Mouse (Mus musculus) right cerebral cortex, postnatal 4 days (tissue): ENCODE measurements around the gene Sctr.

Experiments used
- DNase-seq: peaks from one replicate; pipeline ENCODE4 v3.0.0-alpha.2; 2022

Sctr gene

GRCm38 (mm10) chr1:120071133-120071532, 64.4 kb downstream of the Sctr start:
- DNase-seq = no peak

- peak; percentile 24 for DNase-seq
These were observed 66.2 kb downstream of the Sctr start for GRCm38 (mm10) chr1:120072900-120073299.

DNA sequence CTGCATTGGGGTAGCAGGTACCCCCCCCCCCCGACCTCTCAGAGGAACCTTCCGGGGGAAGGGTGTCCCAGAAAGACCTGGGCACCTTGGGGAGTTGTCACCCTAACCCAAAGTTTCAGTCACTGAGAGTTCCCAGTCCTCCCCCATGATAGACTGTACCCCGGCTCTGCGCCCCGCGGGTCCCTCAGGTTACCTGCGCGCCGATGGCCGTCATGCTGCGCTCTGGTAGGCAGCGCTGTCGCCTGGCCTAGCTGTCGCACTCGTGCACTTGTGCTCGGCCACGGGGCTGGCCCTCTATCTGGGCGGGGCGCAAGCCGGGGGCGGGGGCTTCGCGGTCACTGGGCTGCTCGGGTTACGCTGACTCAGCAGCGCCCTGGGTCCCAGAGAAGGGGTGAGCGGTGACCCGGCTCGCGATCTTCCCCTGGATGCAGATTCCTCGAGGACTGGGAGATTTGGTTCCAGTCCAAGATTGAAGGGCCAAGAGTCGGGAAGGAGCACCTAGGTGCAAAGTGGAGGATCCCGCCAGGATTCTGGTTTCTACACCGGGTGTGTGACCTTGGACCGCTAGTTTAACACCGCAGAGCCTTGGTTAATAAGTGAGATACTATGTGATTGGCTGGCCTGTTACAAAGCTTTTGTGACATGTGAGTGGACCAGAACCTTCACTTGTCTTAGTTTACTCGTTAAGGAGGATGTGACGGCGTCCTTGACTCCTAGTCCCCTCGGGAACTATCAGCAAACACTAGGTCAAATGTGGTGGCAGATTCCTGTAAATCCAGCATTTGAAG, 67.0 kb downstream of the Sctr start, which contains the start of gene Tmem37:
Gene Tmem37, minus strand, starts transcription at position 556 of the 788 bp plus-strand sequence.
- DNase-seq = peak; percentile 34

DNA sequence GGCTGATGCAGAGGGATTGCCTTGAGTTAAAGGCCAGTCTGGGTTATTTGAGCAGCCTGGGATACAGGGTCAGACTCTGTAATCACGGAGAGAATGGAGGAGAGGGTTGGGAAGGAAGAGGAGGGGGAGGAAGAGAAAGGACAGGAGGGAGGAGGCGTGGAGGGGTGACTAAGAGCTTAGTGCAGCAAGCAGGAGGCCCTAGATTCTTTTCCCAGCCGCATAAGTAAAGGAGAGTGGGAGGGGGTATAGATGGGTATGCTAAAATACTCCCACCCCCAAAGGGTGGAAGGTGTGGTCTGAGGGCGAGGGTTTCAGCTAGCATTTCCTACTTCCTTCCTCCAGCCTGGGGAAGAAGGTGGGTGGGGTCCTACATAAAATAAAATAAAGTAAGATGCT, 67.6 kb downstream of the Sctr start:
- DNase-seq = no peak

DNA sequence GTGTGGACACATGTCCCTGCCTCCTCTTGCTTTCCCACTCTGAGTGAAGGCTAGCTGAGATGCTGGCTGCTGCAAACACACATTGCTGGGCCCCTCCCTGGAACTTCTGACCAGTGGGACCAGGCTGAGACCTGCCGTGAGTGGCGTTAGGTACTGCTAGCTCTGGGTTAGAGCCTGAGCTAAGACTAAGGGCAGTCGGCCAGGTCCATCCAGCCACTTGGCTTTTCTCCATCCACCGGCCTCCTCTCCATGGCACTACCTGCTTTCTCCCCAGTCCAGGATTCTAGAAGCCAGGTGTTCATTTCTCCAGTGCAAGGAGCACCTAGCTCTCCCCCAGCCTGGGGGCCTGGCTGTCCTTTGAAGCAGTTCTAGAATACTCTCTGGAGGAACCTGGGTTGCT, 68.2 kb downstream of the Sctr start:
- DNase-seq = no peak

- DNase-seq = no peak
These were observed 68.8 kb downstream of the Sctr start for GRCm38 (mm10) chr1:120075507-120075906.

DNA sequence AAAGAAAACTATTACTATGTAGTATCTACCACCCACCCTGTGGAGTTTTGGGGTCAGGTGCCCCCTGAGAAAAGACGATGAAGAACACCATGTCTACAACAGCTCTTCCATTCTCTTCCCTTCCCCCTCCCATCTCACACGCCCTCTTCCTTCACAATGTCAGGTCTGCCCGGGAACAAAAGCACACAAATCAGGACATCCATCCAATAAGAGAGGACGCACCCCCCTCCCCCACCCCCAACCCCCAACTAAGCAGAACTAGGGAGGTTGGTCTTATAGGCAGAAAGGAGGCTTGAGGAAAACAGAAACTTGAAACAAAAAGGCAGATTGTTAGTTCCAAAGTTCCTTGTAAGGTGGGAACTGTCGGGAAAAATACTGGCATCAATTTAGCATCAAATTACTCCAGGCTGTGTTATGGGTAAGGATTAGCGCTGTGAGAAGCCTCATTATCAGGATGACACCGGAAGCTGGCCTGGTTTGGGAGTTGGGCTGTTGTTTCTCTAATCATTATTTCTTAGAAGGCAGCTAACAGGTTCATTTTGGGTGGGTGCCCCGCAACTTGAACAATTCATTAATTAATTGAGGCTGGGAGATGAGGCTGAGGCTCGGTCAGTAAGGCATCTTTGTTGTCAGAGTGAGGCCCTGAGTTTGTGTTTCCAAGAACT, 71.2 kb downstream of the Sctr start:
- no peak for DNase-seq

DNA sequence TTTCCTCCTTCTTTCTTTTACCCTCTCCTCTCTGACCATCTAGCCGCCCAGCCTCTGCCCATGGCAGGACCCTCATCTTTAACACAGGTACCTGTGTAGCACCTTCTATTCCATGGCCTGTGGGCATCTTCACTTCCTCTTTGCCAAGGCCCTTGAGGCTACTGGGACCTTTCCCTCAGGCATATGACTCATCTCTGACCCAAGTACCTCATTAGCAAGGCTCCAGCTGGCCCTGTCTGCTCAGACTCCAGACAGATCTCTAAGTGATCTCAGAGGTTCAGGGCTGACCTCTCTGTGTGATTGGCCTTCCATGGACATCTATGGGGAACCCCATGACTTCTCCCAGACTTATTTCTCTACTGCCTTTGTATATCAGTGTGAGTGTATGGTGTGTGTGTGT, 73.9 kb downstream of the Sctr start:
- DNase-seq = no peak

GRCm38 (mm10) chr1:120082957-120083585, 76.4 kb downstream of the Sctr start:
- no peak for DNase-seq

DNA sequence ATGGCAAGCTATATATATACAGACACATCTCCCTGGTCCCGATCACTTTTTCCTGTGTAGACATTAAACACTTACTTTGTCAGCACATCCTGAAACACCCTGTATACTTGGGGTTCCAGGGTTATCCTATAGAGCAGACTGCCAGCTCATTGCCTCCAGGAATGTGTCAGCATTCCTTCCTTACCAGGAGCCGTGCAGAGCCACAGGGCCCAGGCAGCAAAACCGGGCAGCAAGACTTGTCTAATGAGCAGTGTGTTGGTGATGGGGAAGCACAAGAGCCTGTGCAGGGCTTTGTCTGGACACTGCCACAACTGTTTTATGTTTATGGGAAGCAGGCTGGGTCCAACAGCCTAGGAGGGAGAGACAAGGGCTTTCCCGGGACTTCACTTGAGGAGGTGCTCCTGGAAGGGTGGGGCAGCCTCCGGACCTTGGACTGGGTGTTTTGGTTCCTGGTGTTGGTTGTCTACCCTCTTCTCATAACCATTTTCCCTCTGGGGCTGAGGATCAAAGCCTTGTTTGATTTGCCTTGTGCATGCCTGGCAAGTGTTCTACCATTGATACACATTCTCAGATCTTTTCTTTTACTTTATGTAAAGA, 77.3 kb downstream of the Sctr start:
- no peak for DNase-seq

- DNase-seq = no peak
These were observed 79.0 kb downstream of the Sctr start for GRCm38 (mm10) chr1:120085696-120086095.

- no peak for DNase-seq
These were observed 80.0 kb downstream of the Sctr start for GRCm38 (mm10) chr1:120086644-120087043.

- no peak for DNase-seq
These were observed 82.5 kb downstream of the Sctr start for GRCm38 (mm10) chr1:120089180-120089579.

- no peak for DNase-seq
These were observed 84.3 kb downstream of the Sctr start for GRCm38 (mm10) chr1:120090880-120091570.

- DNase-seq = peak; percentile 83
These were observed 86.9 kb downstream of the Sctr start for GRCm38 (mm10) chr1:120093482-120094134.

DNA sequence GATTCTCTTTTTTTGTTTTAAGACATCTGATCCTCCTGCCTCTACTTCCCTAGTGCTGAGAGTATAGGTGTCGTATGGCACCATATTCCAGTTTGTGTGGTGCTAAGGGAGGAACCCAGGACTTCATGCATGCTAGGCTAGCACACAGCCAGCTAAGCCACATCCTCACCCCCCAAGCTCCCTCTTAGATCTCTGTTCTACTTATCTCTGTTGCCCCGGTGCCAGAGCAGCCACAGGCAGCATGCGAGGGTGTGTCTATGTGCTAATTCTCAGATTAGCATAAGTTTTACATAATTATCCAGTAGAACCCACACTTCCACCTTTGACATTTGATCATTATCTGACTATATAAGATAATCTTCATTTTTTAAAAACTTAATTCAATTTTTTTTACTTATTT, 88.2 kb downstream of the Sctr start:
- no peak for DNase-seq

- peak; percentile 75 for DNase-seq
These were observed 91.6 kb downstream of the Sctr start for GRCm38 (mm10) chr1:120098327-120098726.

DNA sequence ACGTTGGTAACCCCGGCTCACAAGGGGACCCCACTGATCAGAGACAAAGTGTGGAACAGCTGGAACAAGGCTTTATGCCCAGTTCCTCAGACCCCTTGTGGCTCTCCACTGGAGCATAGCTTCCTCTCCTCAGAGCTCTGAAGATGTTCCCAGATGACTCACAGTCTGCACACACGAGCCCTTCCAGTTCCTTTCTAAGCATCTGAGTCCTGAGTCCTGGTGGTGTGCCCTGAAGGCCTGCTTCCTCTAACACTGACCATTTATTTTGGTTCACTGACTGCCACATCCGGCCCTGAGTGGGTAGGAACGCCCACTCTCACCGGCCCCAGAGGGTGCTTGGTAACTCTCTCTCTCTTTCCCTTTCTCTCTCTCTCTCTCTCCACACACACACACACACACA, 92.8 kb downstream of the Sctr start:
- DNase-seq = no peak

DNA sequence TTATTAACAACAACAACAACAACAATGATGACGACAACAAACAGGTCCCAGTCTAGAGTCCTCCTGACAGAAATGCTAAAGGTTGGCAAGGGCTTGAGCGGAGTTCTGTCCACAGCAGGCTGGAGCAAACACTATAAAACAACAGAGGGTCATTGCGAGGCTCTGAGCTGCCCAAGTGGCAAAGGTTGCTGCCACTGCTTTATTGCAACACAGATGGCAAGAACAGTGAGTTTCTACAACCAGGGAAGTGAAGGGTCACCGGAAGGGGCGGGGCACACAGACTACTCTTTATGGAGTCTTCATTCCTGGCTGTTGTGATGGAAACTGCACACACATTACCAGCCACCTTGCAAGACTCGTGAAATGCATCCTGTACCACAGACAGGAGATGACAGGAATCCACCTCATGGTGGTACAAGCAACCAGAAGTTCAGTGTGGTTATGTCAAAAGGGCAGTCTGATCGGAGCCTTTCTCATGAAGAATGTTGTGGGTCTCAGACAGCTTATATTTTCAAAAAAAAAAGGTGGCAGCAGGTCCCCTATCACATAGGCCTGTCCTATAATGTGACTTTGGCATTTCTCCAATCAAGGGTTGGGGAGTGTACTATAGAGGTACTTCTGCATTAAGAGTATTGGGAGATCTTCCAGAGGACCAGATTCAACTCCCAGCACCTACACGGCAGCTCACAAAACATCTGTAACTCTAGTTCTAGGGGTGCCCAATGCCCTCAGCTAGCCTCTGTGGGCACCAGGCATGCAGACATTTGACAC, 93.9 kb downstream of the Sctr start:
- DNase-seq = no peak

DNA sequence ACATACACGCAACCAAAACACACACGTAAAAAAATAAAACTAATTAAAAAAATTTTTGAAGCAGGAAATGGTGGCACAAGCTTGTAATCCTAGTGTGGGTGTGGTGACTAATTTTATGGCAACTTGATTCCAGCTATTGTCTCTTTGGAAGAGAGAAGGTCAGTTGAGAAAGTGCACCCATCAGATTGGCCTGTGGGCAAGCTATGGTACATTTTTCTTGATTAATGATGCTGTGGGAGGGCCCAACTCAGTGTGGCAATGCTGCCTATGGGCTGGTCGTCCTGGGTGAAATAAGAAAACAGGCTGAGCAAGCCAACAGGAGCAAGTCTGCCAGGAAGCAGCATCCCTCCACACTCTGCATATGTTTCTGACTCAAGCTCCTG, 94.5 kb downstream of the Sctr start:
- DNase-seq = no peak

DNA sequence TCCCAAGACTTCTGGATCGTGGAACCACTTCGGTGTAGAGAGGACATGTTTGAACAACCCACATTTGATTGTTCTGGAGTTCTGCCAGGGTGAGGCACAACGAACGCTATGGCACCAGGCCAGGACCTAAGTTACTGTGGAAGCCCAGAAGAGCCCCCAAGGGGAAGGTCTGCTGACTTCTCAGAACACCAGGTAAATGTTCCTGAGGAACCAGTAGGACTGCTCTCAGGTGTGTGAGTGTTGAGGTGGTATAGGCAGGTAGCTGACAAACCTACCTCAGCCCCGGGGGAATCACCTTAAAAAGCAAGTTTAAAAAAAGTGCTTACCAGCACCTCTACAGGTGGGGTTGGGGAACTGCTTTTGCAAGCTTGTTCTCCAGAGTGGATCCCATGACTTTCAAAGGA, 98.9 kb downstream of the Sctr start:
- DNase-seq = no peak
